Mouse (Mus musculus) hindbrain, postnatal 0 days (tissue): ENCODE results near the gene Tox2. TPM values are rescaled to one million over a fixed set of nuclear protein-coding genes. Genes with fewer than 3 reads are reported as not detected.
A peak's percentile ranks its signal among the peaks of the same experiment; 100 is the strongest.

Experiments used
- ATAC-seq: fragments of 200-750 bp; cut with Nextera tagmentation; 2 replicates; pipeline ENCODE4 v1.8.0; 2017; ENCODE audit warnings: mild to moderate bottlenecking, moderate TSS enrichment, moderate library complexity
- DNase-seq: peaks from one replicate; pipeline ENCODE4 v3.0.0-alpha.2; 2015; ENCODE audit warnings: low spot score
- H3K27ac ChIP-seq: fragments of 300-500 bp; sonication (generic); 2 replicates; pipeline ENCODE4 v1.5.1; 2014; ENCODE audit warnings: mild to moderate bottlenecking
- H3K27me3 ChIP-seq: fragments of 300-500 bp; sonication (generic); 2 replicates; pipeline ENCODE4 v1.6.1; 2014; ENCODE audit warnings: low read length, mixed read lengths; ENCODE audit not compliant: insufficient read depth
- H3K36me3 ChIP-seq: fragments of 300-500 bp; sonication (generic); 2 replicates; pipeline ENCODE4 v1.6.1; 2014; ENCODE audit warnings: low read length, mixed read lengths; ENCODE audit not compliant: insufficient read depth
- H3K4me1 ChIP-seq: fragments of 300-500 bp; sonication (generic); 2 replicates; pipeline ENCODE4 v1.6.1; 2014; ENCODE audit warnings: antibody characterized with exemption, low read length, mixed read lengths; ENCODE audit not compliant: insufficient read depth
- H3K4me2 ChIP-seq: fragments of 300-500 bp; sonication (generic); 2 replicates; pipeline ENCODE4 v1.6.1; 2014; ENCODE audit warnings: low read depth, mild to moderate bottlenecking, low read length, moderate library complexity, mixed read lengths
- H3K4me3 ChIP-seq: fragments of 300-500 bp; sonication (generic); 2 replicates; pipeline ENCODE4 v1.5.1; 2014; ENCODE audit warnings: low read length
- H3K9ac ChIP-seq: fragments of 300-500 bp; sonication (generic); replicated peaks from 2 replicates; pipeline ENCODE4 v1.6.1; 2014; ENCODE audit warnings: mild to moderate bottlenecking, low read length, moderate library complexity, mixed read lengths
- H3K9me3 ChIP-seq: fragments of 300-500 bp; sonication (generic); 2 replicates; pipeline ENCODE4 v1.6.1; 2016; ENCODE audit warnings: low read length, mixed read lengths
- CTCF ChIP-seq: IDR thresholded peaks from 2 replicates; pipeline ENCODE4 v1.5.1; 2016; ENCODE audit warnings: antibody characterized with exemption, control low read depth, low read depth
- WGBS: fragments of 180-500 bp; shearing (Covaris S2); extraction: QIAGEN DNeasy Blood & Tissue Kit; methylation state at CpG from one replicate; pipeline ENCODE4 v1.1.7; 2014; 5-methylcytosine and 5-hydroxymethylcytosine counted together
- polyA plus RNA-seq: library from polyadenylated mRNA; unstranded; fragments of >200 nt; fragmentation: Nextera tagmentation; extraction: Ambion mirVana; gene quantifications from 2 replicates; pipeline ENCODE4 v1.2.1, GENCODE M21; 2015
- total RNA-seq: library from RNA; depleted of rRNA; stranded (reverse); fragments of >200 nt; gene quantifications from 2 replicates; pipeline ENCODE4 v1.2.3, GENCODE M21; 2014

Gene Tox2
- total and polyA plus RNA-seq, 2 experiments from 2014 or later: 5.0 to 19.1 TPM

GRCm38 (mm10) chr2:163218095-163218494 lies 15.2 kb downstream of the Tox2 start:
- H3K27me3 ChIP-seq: peaks cover 5% of the 10 kb centered on the region; the same call in 1 of the 2 replicates
- WGBS: 86% methylated on average over 3 of the region's 3 CpGs
- ATAC-seq: no peak
- no peaks in the 10 kb centered on the region for H3K4me1 ChIP-seq
- H3K4me3 ChIP-seq: no peak overlapping the region
- no peak overlapping the region for H3K9ac ChIP-seq
- no peak for DNase-seq
- no peaks in the 10 kb centered on the region for H3K9me3 ChIP-seq
- no peak overlapping the region for H3K27ac ChIP-seq
- no peaks in the 10 kb centered on the region for H3K36me3 ChIP-seq
- no peak for TF ChIP-seq CTCF
- no peak overlapping the region for H3K4me2 ChIP-seq

GRCm38 (mm10) chr2:163218571-163218970 lies 15.6 kb downstream of the Tox2 start:
- H3K9me3 ChIP-seq: no peaks in the 10 kb centered on the region
- H3K9ac ChIP-seq: no peak overlapping the region
- H3K27me3 ChIP-seq: peaks cover 5% of the 10 kb centered on the region; the same call in 1 of the 2 replicates
- H3K4me3 ChIP-seq: no peak overlapping the region
- no peaks in the 10 kb centered on the region for H3K4me1 ChIP-seq
- H3K27ac ChIP-seq: no peak overlapping the region
- TF ChIP-seq CTCF: no peak
- no peaks in the 10 kb centered on the region for H3K36me3 ChIP-seq
- ATAC-seq (no peak), DNase-seq (no peak)
- WGBS: 55% methylated on average over 7 of the region's 7 CpGs
- no peak overlapping the region for H3K4me2 ChIP-seq

DNA sequence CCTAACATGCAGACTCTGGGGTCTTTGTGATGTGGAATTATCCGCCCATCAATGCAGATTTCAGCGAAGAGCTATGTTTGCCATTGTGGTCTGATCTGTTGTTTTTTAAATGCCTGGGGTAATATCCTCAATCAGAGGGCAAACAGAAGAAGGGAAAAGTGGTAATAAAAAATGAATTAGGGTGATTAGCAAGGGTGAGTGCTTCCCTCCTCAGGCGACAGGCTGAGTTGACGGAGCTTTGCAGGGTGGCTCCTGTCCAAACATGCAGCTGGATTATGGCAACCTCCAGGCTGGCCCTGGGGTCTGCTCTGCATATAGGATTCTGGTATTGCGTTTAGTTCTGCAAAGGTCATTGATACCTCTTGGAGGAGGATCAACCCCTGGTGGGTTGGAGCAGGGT lies 16.5 kb downstream of the Tox2 start:
- Histone ChIP-seq H3K27ac (no peak overlapping the region), H3K27me3 (no peaks in the 10 kb centered on the region), H3K9me3 (no peaks in the 10 kb centered on the region), H3K4me3 (no peak overlapping the region), H3K36me3 (no peaks in the 10 kb centered on the region), H3K4me2 (no peak overlapping the region), H3K9ac (no peak overlapping the region), H3K4me1 (no peaks in the 10 kb centered on the region)
- peak; percentile 25; the same call in 1 of the 2 replicates for TF ChIP-seq CTCF
- DNase-seq (no peak), ATAC-seq (no peak)
- 39% methylated on average over 5 of the region's 5 CpGs for WGBS

- DNase-seq (no peak), ATAC-seq (no peak)
- H3K9me3 ChIP-seq: no peaks in the 10 kb centered on the region
- 91% methylated on average over 11 of the region's 11 CpGs for WGBS
- no peaks in the 10 kb centered on the region for H3K27me3 ChIP-seq
- no peak overlapping the region for H3K4me2 ChIP-seq
- no peaks in the 10 kb centered on the region for H3K4me1 ChIP-seq
- no peaks in the 10 kb centered on the region for H3K36me3 ChIP-seq
- H3K27ac ChIP-seq: no peak overlapping the region
- H3K9ac ChIP-seq: no peak overlapping the region
- H3K4me3 ChIP-seq: no peak overlapping the region
- TF ChIP-seq CTCF: no peak
Measured at GRCm38 (mm10) chr2:163220706-163221105, 17.8 kb downstream of the Tox2 start.

GRCm38 (mm10) chr2:163225302-163225701 lies 22.4 kb downstream of the Tox2 start:
- TF ChIP-seq CTCF: no peak
- Histone ChIP-seq H3K36me3 (no peaks in the 10 kb centered on the region), H3K9me3 (no peaks in the 10 kb centered on the region), H3K9ac (no peak overlapping the region; the same call in 1 of the 2 replicates), H3K4me1 (peaks cover 12% of the 10 kb centered on the region; the same call in 1 of the 2 replicates), H3K4me2 (no peak overlapping the region), H3K27me3 (no peaks in the 10 kb centered on the region), H3K27ac (peak overlapping the region; percentile 69), H3K4me3 (no peak overlapping the region)
- DNase-seq: peak; percentile 54
- 65% methylated on average over 15 of the region's 15 CpGs for WGBS
- no peak for ATAC-seq

GRCm38 (mm10) chr2:163229050-163229449 lies 26.1 kb downstream of the Tox2 start:
- DNase-seq (no peak), ATAC-seq (no peak)
- H3K36me3 ChIP-seq: no peaks in the 10 kb centered on the region
- H3K27me3 ChIP-seq: no peaks in the 10 kb centered on the region
- no peak overlapping the region for H3K4me3 ChIP-seq
- no peak for TF ChIP-seq CTCF
- no peaks in the 10 kb centered on the region for H3K9me3 ChIP-seq
- H3K4me2 ChIP-seq: no peak overlapping the region
- peaks cover 12% of the 10 kb centered on the region; the same call in 1 of the 2 replicates for H3K4me1 ChIP-seq
- no peak overlapping the region for H3K27ac ChIP-seq
- 87% methylated on average over 9 of the region's 9 CpGs for WGBS
- no peak overlapping the region for H3K9ac ChIP-seq

GRCm38 (mm10) chr2:163231781-163232534 lies 29.0 kb downstream of the Tox2 start:
- ATAC-seq (no peak), DNase-seq (peak; percentile 74)
- peaks cover 9% of the 10 kb centered on the region; the same call in 1 of the 2 replicates for H3K4me1 ChIP-seq
- H3K36me3 ChIP-seq: no peaks in the 10 kb centered on the region
- TF ChIP-seq CTCF: no peak
- no peak overlapping the region for H3K9ac ChIP-seq
- H3K9me3 ChIP-seq: no peaks in the 10 kb centered on the region
- no peak overlapping the region for H3K4me3 ChIP-seq
- no peak overlapping the region for H3K27ac ChIP-seq
- 55% methylated on average over 13 of the region's 13 CpGs for WGBS
- H3K4me2 ChIP-seq: no peak overlapping the region
- no peaks in the 10 kb centered on the region; the same call in 1 of the 2 replicates for H3K27me3 ChIP-seq
